Mouse (Mus musculus): ENCODE results near the gene Cenpt. TPM values are rescaled to one million over a fixed set of nuclear protein-coding genes. Genes with fewer than 3 reads are reported as not detected.

Gene Cenpt
- total RNA-seq, 1 experiment from 2014 or later: 16.9 TPM

DNA sequence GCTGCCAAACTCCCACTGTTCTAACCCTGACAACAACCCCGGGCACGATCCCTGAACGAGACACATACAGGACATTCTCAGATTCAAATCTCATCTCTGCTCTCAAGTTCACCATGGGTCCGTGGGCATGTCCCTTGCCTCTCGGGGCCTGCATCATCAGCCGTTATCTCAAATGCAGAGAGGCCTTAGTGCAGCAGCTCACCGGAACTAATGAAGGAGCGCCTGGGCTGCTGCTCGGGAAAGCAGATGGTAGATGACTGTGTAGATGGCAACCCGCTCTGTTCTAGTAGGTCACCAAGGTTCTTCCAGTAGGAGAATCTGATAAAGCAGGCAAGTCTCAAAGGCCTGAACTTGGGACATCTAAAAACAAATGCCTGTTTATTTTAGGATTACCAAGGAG is 42.0 kb downstream of the Cenpt start:
- ATAC-seq (replicated peaks; ENCODE audit: low read depth, poor library complexity, severe bottlenecking): no peak

DNA sequence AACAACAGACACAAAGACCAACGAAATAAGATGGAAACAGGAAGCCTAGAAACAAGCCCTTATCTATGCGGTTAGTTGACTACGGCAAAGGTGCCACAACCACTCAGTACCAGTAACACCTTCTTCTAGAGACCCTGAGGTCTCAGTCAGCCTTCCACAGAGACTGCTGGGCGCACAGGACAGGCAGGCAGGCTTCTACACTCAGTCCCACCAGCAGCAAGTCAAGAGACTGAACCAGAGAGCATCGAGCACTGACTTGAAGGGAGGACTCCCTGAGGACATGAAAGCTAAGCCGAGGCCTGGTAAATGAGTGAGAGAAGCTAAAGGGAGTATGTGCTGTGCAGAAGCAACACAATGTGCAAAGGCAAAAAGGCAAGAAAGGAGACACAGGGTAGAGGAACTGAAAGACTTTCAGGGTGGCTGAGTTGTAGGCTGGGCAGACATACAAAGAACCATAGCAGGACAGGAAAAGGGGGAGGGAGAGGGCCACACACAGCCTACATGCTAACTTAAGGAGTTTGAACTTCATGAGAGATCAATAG is 42.8 kb downstream of the Cenpt start:
- peak; percentile 53 for ATAC-seq (replicated peaks; ENCODE audit: low read depth, poor library complexity, severe bottlenecking)

DNA sequence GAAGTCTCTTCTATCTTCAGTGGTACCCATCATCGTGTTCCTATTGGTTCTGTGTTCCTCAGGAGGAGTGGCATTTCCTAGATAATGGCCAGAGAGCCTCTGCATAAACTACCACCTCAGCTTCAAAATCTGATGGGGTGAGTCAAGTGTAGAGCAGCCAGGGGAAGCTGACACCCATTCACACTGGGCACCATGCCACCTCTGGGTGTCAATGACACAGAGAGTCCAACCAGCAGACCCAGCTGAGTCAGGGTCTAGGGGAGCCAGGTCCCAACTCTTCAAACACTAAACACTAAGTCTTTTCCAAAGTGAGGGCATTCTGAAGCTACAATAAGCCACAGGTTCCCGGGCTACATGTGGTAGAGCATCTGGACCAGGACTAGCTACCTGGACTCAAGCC is 44.6 kb downstream of the Cenpt start:
- ATAC-seq (replicated peaks; ENCODE audit: low read depth, poor library complexity, severe bottlenecking): no peak

DNA sequence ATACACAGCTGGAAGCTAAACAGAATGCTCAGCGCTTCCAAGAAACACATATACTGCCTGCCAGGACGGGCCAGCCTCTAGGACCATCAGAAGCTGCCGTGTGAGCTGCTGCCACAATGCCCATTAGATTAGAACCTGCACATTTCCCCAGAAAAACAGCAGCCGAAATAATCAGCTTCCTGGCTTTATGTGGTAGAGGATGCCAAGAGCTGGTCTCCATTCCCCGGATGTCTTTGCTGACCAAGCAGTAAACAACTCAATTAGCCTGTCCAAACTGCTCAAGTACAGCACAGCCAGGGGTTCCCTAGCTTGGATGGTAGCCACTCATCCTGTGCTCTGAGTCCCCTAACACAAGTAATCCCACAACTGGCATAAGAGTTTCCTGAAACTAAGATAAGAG is 45.3 kb downstream of the Cenpt start:
- no peak for ATAC-seq (replicated peaks; ENCODE audit: low read depth, poor library complexity, severe bottlenecking)

DNA sequence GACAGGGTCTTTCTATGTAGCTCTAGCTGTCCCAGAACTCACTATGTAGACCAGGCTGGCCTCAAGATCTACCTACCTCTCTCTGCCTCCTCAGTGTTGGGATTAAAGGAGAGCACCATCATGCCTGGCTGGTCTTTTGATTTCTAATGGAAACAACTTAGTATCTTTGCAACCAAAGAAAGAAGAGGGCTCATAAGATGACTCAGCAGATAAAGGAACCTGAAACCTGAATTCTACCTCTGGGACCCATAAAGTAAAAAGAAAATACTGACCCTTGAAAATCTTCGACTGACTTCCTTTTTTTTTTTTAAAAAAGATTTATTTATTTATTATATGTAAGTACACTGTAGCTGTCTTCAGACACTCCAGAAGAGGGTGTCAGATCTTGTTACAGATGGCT is 47.1 kb downstream of the Cenpt start:
- no peak for ATAC-seq (replicated peaks; ENCODE audit: low read depth, poor library complexity, severe bottlenecking)

DNA sequence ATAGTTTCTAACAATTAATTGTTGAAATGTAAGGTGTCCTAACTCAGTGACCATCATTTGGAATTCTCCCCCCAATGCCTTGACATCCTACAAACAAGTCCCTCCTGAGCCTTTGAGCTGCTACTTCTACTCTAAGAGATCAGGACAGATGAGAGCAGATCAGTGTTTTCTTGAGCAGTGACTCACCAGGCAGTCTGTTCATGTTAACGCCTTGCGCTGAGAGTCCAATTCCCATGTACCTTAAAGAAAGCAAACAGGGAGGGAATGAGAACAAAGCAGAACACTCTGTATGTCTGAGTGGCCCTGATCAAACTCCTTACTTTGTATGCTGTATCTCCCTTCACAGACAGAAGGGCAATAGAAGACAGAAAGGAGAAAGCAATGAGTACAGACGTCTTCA is 47.7 kb downstream of the Cenpt start:
- no peak for ATAC-seq (replicated peaks; ENCODE audit: low read depth, poor library complexity, severe bottlenecking)

DNA sequence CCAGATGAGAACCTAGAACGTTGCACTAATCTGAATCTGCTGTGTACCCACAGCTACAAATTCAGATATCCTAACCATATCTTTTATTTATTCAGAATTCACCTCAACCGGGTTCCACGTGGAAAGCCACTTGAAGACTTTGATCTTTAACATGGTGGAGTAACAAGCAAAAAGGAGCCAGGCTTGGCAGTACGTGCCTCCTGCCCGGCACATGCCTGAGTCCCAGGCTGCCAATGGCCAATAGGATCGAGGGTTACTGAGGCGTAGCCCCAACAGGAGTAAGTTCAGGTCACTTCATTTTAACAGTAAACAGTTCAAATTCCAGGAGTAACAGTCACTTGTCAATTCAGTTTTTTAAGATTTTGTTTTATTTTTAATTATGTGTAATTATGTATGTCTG is 48.3 kb downstream of the Cenpt start:
- ATAC-seq (replicated peaks; ENCODE audit: low read depth, poor library complexity, severe bottlenecking): no peak

DNA sequence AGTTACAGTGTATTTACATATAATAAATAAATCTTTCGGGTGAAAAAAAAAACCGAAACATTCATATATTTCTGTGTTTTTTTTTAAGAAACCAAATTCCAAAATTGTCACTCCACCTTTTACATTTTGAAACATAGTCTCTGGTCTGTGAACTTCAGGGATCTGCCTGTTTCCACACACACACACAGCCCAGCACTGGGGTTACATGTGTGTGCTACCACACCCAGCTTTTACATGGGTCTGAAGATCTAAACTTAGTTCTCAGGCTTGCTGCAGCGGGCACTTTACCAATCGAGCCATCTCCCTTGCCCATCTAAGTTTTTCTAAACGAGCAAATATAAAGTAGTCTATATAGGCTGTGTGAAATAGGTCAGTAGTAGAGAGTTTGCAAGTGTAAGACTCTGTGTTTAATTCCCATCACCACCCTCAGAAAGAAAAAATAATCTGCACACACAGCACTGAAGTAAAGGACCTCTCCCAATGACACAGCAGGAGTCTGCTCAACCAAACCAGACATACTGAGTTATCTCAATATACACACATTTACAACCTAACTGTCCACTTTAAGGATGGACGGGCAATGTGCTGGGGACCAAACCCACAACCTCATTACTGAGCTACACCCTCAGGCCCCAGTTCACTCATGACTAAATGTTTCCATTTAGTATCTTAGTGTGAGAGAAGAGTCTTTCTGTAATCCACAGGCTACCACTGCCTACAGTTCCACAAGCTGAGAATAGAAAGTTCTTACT is 51.7 kb downstream of the Cenpt start:
- ATAC-seq (replicated peaks; ENCODE audit: low read depth, poor library complexity, severe bottlenecking): peak; percentile 83

DNA sequence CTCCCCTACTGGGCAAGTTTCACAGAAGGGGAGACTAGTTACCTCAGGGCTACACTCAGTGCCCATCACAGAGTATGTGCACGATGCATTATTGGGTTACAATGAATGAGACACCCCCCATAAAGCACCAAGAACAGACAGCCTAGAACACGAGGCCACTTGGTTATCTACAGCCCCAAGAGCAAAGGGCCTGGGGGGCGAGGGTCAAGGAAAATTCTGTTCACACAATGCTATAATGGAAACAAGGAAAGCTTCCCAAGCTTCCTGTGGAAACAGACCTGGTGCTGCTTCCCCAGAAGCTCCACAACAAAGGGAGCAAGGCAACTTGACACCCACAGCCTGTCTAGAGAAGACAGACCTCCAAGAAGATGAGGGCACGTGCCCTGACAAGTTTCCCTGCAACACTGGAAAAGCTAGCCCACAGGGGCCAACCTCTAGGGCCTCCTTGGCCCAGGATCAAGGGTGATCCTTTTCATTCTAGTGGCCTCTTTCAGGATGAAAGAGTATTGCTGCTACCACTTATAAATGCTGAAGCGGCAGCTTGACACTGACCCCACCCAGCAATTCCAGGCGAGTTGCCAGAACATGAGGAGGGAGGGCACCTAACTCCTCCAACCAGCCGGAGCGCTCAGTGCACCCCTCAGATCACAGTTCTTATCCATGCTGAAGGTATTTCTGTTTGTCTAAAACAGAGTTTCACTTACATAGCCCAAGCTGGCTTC is 53.8 kb downstream of the Cenpt start:
- ATAC-seq (replicated peaks; ENCODE audit: low read depth, poor library complexity, severe bottlenecking): peak; percentile 75

DNA sequence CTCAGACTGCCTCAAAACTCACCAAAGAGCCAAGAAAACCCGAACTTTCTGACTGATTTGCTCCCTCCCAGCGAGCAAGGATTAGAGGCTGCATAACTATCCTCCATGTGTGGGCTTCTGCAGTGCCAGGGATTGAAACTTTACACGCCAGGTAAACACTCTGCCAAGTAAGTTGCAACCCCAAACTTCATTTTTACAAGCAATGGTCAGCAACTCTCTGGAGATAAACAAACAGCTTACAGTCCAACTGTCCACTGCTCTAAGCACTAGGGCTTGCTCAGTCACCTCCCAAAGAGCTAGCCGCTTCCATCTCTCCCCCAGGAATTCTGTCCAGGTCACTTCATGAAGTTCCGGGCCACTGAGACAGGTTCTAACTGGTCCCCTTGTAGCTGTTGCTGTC is 54.7 kb downstream of the Cenpt start:
- ATAC-seq (replicated peaks; ENCODE audit: low read depth, poor library complexity, severe bottlenecking): no peak

DNA sequence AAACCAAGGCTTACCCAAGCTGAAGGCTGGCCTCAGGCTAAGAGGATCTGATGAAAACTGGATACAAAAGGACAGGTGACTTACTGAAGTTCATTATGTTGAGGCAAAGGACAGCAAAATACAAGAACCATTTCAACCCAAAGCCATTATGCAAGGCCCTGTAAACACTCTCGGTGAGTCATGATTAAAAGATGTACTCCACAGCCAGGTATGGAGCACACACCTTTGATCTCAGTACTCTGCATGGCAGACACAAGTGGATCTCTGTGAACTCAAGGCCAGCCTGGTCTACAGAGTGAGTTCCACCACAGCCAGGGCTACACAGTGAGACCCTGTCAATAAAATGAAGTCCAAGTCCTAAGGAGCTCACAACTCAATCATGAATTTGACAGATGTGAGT is 57.3 kb downstream of the Cenpt start:
- no peak for ATAC-seq (replicated peaks; ENCODE audit: low read depth, poor library complexity, severe bottlenecking)

Other genes starting within 250 kb of the Cenpt start
- 21.9 and 39.1 TPM in 2 replicates for gene Ripor1, start 248.0 kb downstream of the Cenpt start, total RNA-seq (2017)
- 113 and 139 TPM in 2 replicates for gene Ctcf, start 216.7 kb downstream of the Cenpt start, total RNA-seq (2017)
- gene Agrp, start 215.9 kb downstream of the Cenpt start, total RNA-seq (2017): not detected in 2 replicates
- 2.9 and 4.3 TPM in 2 replicates for gene Carmil2, start 167.0 kb downstream of the Cenpt start, total RNA-seq (2017)
- 17.8 and 33.4 TPM in 2 replicates for gene Acd, start 152.2 kb downstream of the Cenpt start, total RNA-seq (2017)
- gene Pard6a, start 152.1 kb downstream of the Cenpt start, total RNA-seq (2017): 0.41 and 11.5 TPM in 2 replicates
- not detected in 2 replicates for gene 4933405L10Rik, start 145.6 kb downstream of the Cenpt start, total RNA-seq (2017)
- gene Enkd1, start 145.1 kb downstream of the Cenpt start, total RNA-seq (2017): 12.9 and 16.0 TPM in 2 replicates
- 0.92 and 3.7 TPM in 2 replicates for gene Gfod2, start 94.6 kb downstream of the Cenpt start, total RNA-seq (2017)
- gene Ranbp10, start 25.9 kb downstream of the Cenpt start, total RNA-seq (2017): 9.4 and 13.4 TPM in 2 replicates
- not detected in 2 replicates for gene Tsnaxip1, start 25.5 kb downstream of the Cenpt start, total RNA-seq (2017)
- 23.6 and 24.3 TPM in 2 replicates for gene Thap11, start 1.9 kb upstream of the Cenpt start, total RNA-seq (2017)
- gene Nutf2, start 7.3 kb upstream of the Cenpt start, total RNA-seq (2017): 50.5 and 55.0 TPM in 2 replicates
- gene Edc4, start 27.6 kb upstream of the Cenpt start, total RNA-seq (2017): 32.8 and 39.7 TPM in 2 replicates
- not detected in 2 replicates for gene Nrn1l, start 40.3 kb upstream of the Cenpt start, total RNA-seq (2017)
- 15.6 and 23.7 TPM in 2 replicates for gene Pskh1, start 47.2 kb upstream of the Cenpt start, total RNA-seq (2017)
- gene Ctrl, start 80.6 kb upstream of the Cenpt start, total RNA-seq (2017): 0.14 and 2.7 TPM in 2 replicates
- gene Psmb10, start 85.2 kb upstream of the Cenpt start, total RNA-seq (2017): 51.3 and 62.1 TPM in 2 replicates
- 0.32 and 1.4 TPM in 2 replicates for gene Lcat, start 90.1 kb upstream of the Cenpt start, total RNA-seq (2017)
- gene Slc12a4, start 112.8 kb upstream of the Cenpt start, total RNA-seq (2017): 1.9 and 8.1 TPM in 2 replicates
- not detected in 2 replicates for gene Dpep3, start 126.2 kb upstream of the Cenpt start, total RNA-seq (2017)
- gene Dus2, start 138.1 kb upstream of the Cenpt start, total RNA-seq (2017): 9.7 and 17.6 TPM in 2 replicates
- 0.41 TPM in 1 of 2 replicates, not detected in the other for gene Dpep2nb, start 152.7 kb upstream of the Cenpt start, total RNA-seq (2017)
- gene Ddx28, start 158.6 kb upstream of the Cenpt start, total RNA-seq (2017): 8.7 and 12.3 TPM in 2 replicates
- gene Nfatc3, start 205.6 kb upstream of the Cenpt start, total RNA-seq (2017): 37.3 and 47.8 TPM in 2 replicates

Measured in common myeloid progenitor, adult 5-6 weeks (primary cell).